Mouse (Mus musculus): ENCODE measurements at regions not wholly inside any gene's neighbourhood (a gene's known extent, or its start where the extent isn't known, plus 50 kb on each side); places are given as distances from the start of the nearest gene placed in this dataset.

- Histone ChIP-seq H3K36me3 (ENCODE audit: control insufficient read depth, insufficient read depth) (no peaks in the 10 kb centered on the region), H3K4me3 (peak overlapping the region; percentile 2), H3K79me2 (ENCODE audit: control insufficient read depth, insufficient read depth) (no peaks in the 10 kb centered on the region), H3K27me3 (ENCODE audit: control insufficient read depth, insufficient read depth, insufficient read length) (no peaks in the 10 kb centered on the region), H3K4me2 (ENCODE audit: low read depth) (peak overlapping the region; percentile 77), H3ac (ENCODE audit: control insufficient read depth, insufficient read length) (no peak overlapping the region)
- TF ChIP-seq USF1 (IDR thresholded peaks at IDR 0.05; ENCODE audit: low read depth) (no peak), POLR2AphosphoS2 (IDR thresholded peaks at IDR 0.05; ENCODE audit: insufficient read length, low read depth) (no peak), MYOG (IDR thresholded peaks at IDR 0.05; ENCODE audit: control insufficient read depth in 1 of 3, insufficient read depth in 1 of 3, insufficient read length in 2 of 3, low read depth in 2 of 3) (no peak), MAX (IDR thresholded peaks at IDR 0.05; ENCODE audit: low read depth) (no peak), REST (IDR thresholded peaks at IDR 0.05; ENCODE audit: insufficient read depth, insufficient read length) (no peak), POLR2A (IDR thresholded peaks at IDR 0.05; ENCODE audit: insufficient read length, low read depth) (no peak), TCF3 (IDR thresholded peaks at IDR 0.05; ENCODE audit: insufficient read length, low read depth) (no peak), SRF (IDR thresholded peaks at IDR 0.05; ENCODE audit: control insufficient read depth, insufficient read length, low read depth) (no peak), CEBPB (IDR thresholded peaks at IDR 0.05; ENCODE audit: insufficient read depth, poor library complexity, severe bottlenecking) (no peak)
These were observed 457.5 kb downstream of the Kcnj2 start for GRCm38 (mm10) chr11:111523465-111523864.

GRCm38 (mm10) chr11:111526010-111526742, 460.2 kb downstream of the Kcnj2 start:
- Histone ChIP-seq H3K36me3 (ENCODE audit: control insufficient read depth, insufficient read depth) (no peaks in the 10 kb centered on the region), H3K4me2 (ENCODE audit: low read depth) (no peak overlapping the region)
- TF ChIP-seq SRF (IDR thresholded peaks at IDR 0.05; ENCODE audit: control insufficient read depth, insufficient read length, low read depth) (no peak), MYOG (IDR thresholded peaks at IDR 0.05; ENCODE audit: control insufficient read depth in 1 of 3, insufficient read depth in 1 of 3, insufficient read length in 2 of 3, low read depth in 2 of 3) (no peak), POLR2A (IDR thresholded peaks at IDR 0.05; ENCODE audit: insufficient read length, low read depth) (no peak), MAX (IDR thresholded peaks at IDR 0.05; ENCODE audit: low read depth) (no peak), TCF3 (IDR thresholded peaks at IDR 0.05; ENCODE audit: insufficient read length, low read depth) (no peak), E2F4 (IDR thresholded peaks at IDR 0.05; ENCODE audit: insufficient read depth) (no peak), USF1 (IDR thresholded peaks at IDR 0.05; ENCODE audit: low read depth) (no peak), MYOD1 (IDR thresholded peaks at IDR 0.05; ENCODE audit: control insufficient read depth in 1 of 3, insufficient read length in 2 of 3, low read depth in 2 of 3) (no peak), CEBPB (IDR thresholded peaks at IDR 0.05; ENCODE audit: insufficient read depth, poor library complexity, severe bottlenecking) (no peak), POLR2AphosphoS2 (IDR thresholded peaks at IDR 0.05; ENCODE audit: insufficient read length, low read depth) (no peak), TCF12 (IDR thresholded peaks at IDR 0.05; ENCODE audit: insufficient read depth, poor library complexity, severe bottlenecking) (no peak), REST (IDR thresholded peaks at IDR 0.05; ENCODE audit: insufficient read depth, insufficient read length) (no peak)

GRCm38 (mm10) chr11:111529591-111529990, 463.6 kb downstream of the Kcnj2 start:
- no peak overlapping the region for H3ac ChIP-seq (ENCODE audit: control insufficient read depth, insufficient read length)
- H3K4me3 ChIP-seq: no peak overlapping the region
- no peak overlapping the region for H3K4me2 ChIP-seq (ENCODE audit: low read depth)
- no peaks in the 10 kb centered on the region for H3K79me2 ChIP-seq (ENCODE audit: control insufficient read depth, insufficient read depth)
- no peak for TF ChIP-seq POLR2AphosphoS2 (IDR thresholded peaks at IDR 0.05; ENCODE audit: insufficient read length, low read depth)
- no peak for TF ChIP-seq TCF3 (IDR thresholded peaks at IDR 0.05; ENCODE audit: insufficient read length, low read depth)
- no peak for TF ChIP-seq TCF12 (IDR thresholded peaks at IDR 0.05; ENCODE audit: insufficient read depth, poor library complexity, severe bottlenecking)
- no peak for TF ChIP-seq MYOD1 (IDR thresholded peaks at IDR 0.05; ENCODE audit: control insufficient read depth in 1 of 3, insufficient read length in 2 of 3, low read depth in 2 of 3)
- no peak for TF ChIP-seq CEBPB (IDR thresholded peaks at IDR 0.05; ENCODE audit: insufficient read depth, poor library complexity, severe bottlenecking)
- TF ChIP-seq E2F4 (IDR thresholded peaks at IDR 0.05; ENCODE audit: insufficient read depth): no peak
- no peak for TF ChIP-seq SRF (IDR thresholded peaks at IDR 0.05; ENCODE audit: control insufficient read depth, insufficient read length, low read depth)
- TF ChIP-seq USF1 (IDR thresholded peaks at IDR 0.05; ENCODE audit: low read depth): no peak
- TF ChIP-seq MYOG (IDR thresholded peaks at IDR 0.05; ENCODE audit: control insufficient read depth in 1 of 3, insufficient read depth in 1 of 3, insufficient read length in 2 of 3, low read depth in 2 of 3): no peak
- no peak for TF ChIP-seq POLR2A (IDR thresholded peaks at IDR 0.05; ENCODE audit: insufficient read length, low read depth)
- TF ChIP-seq MAX (IDR thresholded peaks at IDR 0.05; ENCODE audit: low read depth): no peak
- TF ChIP-seq REST (IDR thresholded peaks at IDR 0.05; ENCODE audit: insufficient read depth, insufficient read length): no peak
- no peaks in the 10 kb centered on the region for H3K36me3 ChIP-seq (ENCODE audit: control insufficient read depth, insufficient read depth)
- no peaks in the 10 kb centered on the region for H3K27me3 ChIP-seq (ENCODE audit: control insufficient read depth, insufficient read depth, insufficient read length)

More at GRCm38 (mm10) chr11:111526010-111526742, 460.2 kb downstream of the Kcnj2 start:
- Histone ChIP-seq H3K4me3 (no peak overlapping the region), H3K79me2 (ENCODE audit: control insufficient read depth, insufficient read depth) (no peaks in the 10 kb centered on the region), H3ac (ENCODE audit: control insufficient read depth, insufficient read length) (no peak overlapping the region), H3K27me3 (ENCODE audit: control insufficient read depth, insufficient read depth, insufficient read length) (no peaks in the 10 kb centered on the region)

- Histone ChIP-seq H3K4me3 (no peak overlapping the region), H3K79me2 (ENCODE audit: control insufficient read depth, insufficient read depth) (no peaks in the 10 kb centered on the region), H3K4me2 (ENCODE audit: low read depth) (no peak overlapping the region), H3ac (ENCODE audit: control insufficient read depth, insufficient read length) (no peak overlapping the region), H3K27me3 (ENCODE audit: control insufficient read depth, insufficient read depth, insufficient read length) (no peaks in the 10 kb centered on the region), H3K36me3 (ENCODE audit: control insufficient read depth, insufficient read depth) (no peaks in the 10 kb centered on the region)
- no peak for TF ChIP-seq USF1 (IDR thresholded peaks at IDR 0.05; ENCODE audit: low read depth)
- TF ChIP-seq TCF12 (IDR thresholded peaks at IDR 0.05; ENCODE audit: insufficient read depth, poor library complexity, severe bottlenecking): peak; percentile 43
- peak in 1 of 3 experiments; percentile 21 for TF ChIP-seq MYOG (IDR thresholded peaks at IDR 0.05; ENCODE audit: control insufficient read depth in 1 of 3, insufficient read depth in 1 of 3, insufficient read length in 2 of 3, low read depth in 2 of 3)
- peak in 2 of 3 experiments; percentile 26 to 56 for TF ChIP-seq MYOD1 (IDR thresholded peaks at IDR 0.05; ENCODE audit: control insufficient read depth in 1 of 3, insufficient read length in 2 of 3, low read depth in 2 of 3)
These were observed 464.9 kb downstream of the Kcnj2 start for GRCm38 (mm10) chr11:111530912-111531311.
